Mouse (Mus musculus) cerebral cortex, adult 2 months (tissue): ENCODE measurements around the gene Tec.

Experiments
- WGBS: fragments of 180-500 bp; shearing (Covaris S2); methylation state at CpG from one replicate; pipeline ENCODE4 v1.1.7; 2018; 5-methylcytosine and 5-hydroxymethylcytosine counted together

Tec gene

GRCm38 (mm10) chr5:72785451-72785850 lies 82.8 kb downstream of the Tec start:
- WGBS: 78% methylated on average over 4 of the region's 4 CpGs

GRCm38 (mm10) chr5:72784719-72785118 lies 83.6 kb downstream of the Tec start:
- 89% methylated on average over 3 of the region's 3 CpGs for WGBS

- WGBS: 64% methylated on average over 8 of the region's 8 CpGs
Measured at GRCm38 (mm10) chr5:72783957-72784356, 84.3 kb downstream of the Tec start.

- WGBS: 89% methylated on average over 7 of the region's 7 CpGs
Measured at GRCm38 (mm10) chr5:72783123-72783522, 85.2 kb downstream of the Tec start.

GRCm38 (mm10) chr5:72781776-72782175 lies 86.5 kb downstream of the Tec start:
- 82% methylated on average over 11 of the region's 11 CpGs for WGBS

- 74% methylated on average over 2 of the region's 2 CpGs for WGBS
Measured at GRCm38 (mm10) chr5:72776595-72776994, 91.7 kb downstream of the Tec start.

- 80% methylated on average over 2 of the region's 2 CpGs for WGBS
Measured at GRCm38 (mm10) chr5:72776127-72776526, 92.2 kb downstream of the Tec start.

- 91% methylated on average over 6 of the region's 6 CpGs for WGBS
Measured at GRCm38 (mm10) chr5:72769841-72770240, 98.4 kb downstream of the Tec start.

- WGBS: 84% methylated on average over 5 of the region's 5 CpGs
Measured at GRCm38 (mm10) chr5:72763546-72763945, 104.7 kb downstream of the Tec start.

- WGBS: 80% methylated on average over 3 of the region's 3 CpGs
Measured at GRCm38 (mm10) chr5:72763025-72763424, 105.3 kb downstream of the Tec start.

GRCm38 (mm10) chr5:72761758-72762157 lies 106.5 kb downstream of the Tec start:
- WGBS: 52% methylated on average over 5 of the region's 5 CpGs

GRCm38 (mm10) chr5:72761237-72761636 lies 107.0 kb downstream of the Tec start:
- 70% methylated on average over 5 of the region's 5 CpGs for WGBS

- WGBS: 69% methylated on average over 13 of the region's 13 CpGs
Measured at GRCm38 (mm10) chr5:72758925-72759924, 109.1 kb downstream of the Tec start.

GRCm38 (mm10) chr5:72757155-72757773 lies 111.0 kb downstream of the Tec start:
- WGBS: 55% methylated on average over 18 of the region's 18 CpGs

- 53% methylated on average over 8 of the region's 8 CpGs for WGBS
Measured at GRCm38 (mm10) chr5:72755941-72756340, 112.3 kb downstream of the Tec start.

GRCm38 (mm10) chr5:72755035-72755434 lies 113.2 kb downstream of the Tec start:
- 73% methylated on average over 2 of the region's 2 CpGs for WGBS

GRCm38 (mm10) chr5:72752585-72752984 lies 115.7 kb downstream of the Tec start, which contains the start of gene Txk:
Gene Txk, minus strand, starts transcription at chr5:72752777.
- 89% methylated on average over 5 of the region's 5 CpGs for WGBS

GRCm38 (mm10) chr5:72751056-72751758 lies 117.1 kb downstream of the Tec start:
- 71% methylated on average over 7 of the region's 7 CpGs for WGBS

GRCm38 (mm10) chr5:72750226-72750625 lies 118.1 kb downstream of the Tec start:
- 76% methylated on average over 5 of the region's 5 CpGs for WGBS

- WGBS: 80% methylated on average over 7 of the region's 7 CpGs
Measured at GRCm38 (mm10) chr5:72748659-72749265, 119.5 kb downstream of the Tec start.

GRCm38 (mm10) chr5:72747384-72747783 lies 120.9 kb downstream of the Tec start:
- WGBS: 37% methylated on average over 4 of the region's 4 CpGs

- 58% methylated on average over 4 of the region's 4 CpGs for WGBS
Measured at GRCm38 (mm10) chr5:72746461-72746860, 121.8 kb downstream of the Tec start.
